Mouse (Mus musculus): Measurements from ENCODE around the gene Bhlhe23. TPM values are rescaled to one million over a fixed set of nuclear protein-coding genes. Genes with fewer than 3 reads are reported as not detected.

The Bhlhe23 gene
- polyA plus RNA-seq, 1 experiment from 2014 or later = not detected

DNA sequence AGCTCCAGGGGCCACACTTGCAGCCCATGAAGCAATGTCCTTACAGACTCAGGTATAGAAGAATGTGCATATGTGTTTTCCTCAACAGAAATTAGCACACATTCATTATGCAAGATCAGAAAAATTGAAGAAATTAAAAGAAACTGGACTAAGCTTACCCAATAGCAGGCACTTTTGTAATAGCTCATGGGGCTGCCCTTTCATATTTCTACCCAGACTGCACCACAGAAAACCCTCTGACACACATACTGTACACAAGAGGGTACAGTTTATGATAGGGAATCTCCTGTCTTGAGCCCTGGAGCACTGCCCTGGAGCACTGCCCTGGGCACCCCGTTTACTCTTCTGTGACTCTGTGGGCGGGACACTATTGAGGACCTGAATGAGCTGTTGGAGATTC is 38.7 kb downstream of the Bhlhe23 start:
- H3K27me3 ChIP-seq (ENCODE audit: insufficient read depth, low read length) = no peaks in the 10 kb centered on the region
- no peak overlapping the region for H3K27ac ChIP-seq (ENCODE audit: low read depth)
- TF ChIP-seq CTCF (IDR thresholded peaks at IDR 0.05; ENCODE audit: low read depth) = no peak
- TF ChIP-seq EP300 (IDR thresholded peaks at IDR 0.05; ENCODE audit: low read depth) = no peak
- ATAC-seq (no peak), DNase-seq (no peak)
- no peak overlapping the region for H3K9ac ChIP-seq (replicated peaks)
- WGBS (ENCODE audit: insufficient replicate concordance) = 69% methylated on average over 2 of the region's 2 CpGs
- H3K9me3 ChIP-seq (ENCODE audit: low read length) = no peaks in the 10 kb centered on the region
- no peak overlapping the region for H3K4me2 ChIP-seq (ENCODE audit: low read depth, low read length)
- no peak overlapping the region for H3K4me3 ChIP-seq (ENCODE audit: low read depth, low read length)
- peaks cover 11% of the 10 kb centered on the region; the same call in 1 of the 2 replicates for H3K36me3 ChIP-seq (replicated peaks; ENCODE audit: insufficient read depth, low read length)
- no peaks in the 10 kb centered on the region for H3K4me1 ChIP-seq (ENCODE audit: insufficient read depth)

DNA sequence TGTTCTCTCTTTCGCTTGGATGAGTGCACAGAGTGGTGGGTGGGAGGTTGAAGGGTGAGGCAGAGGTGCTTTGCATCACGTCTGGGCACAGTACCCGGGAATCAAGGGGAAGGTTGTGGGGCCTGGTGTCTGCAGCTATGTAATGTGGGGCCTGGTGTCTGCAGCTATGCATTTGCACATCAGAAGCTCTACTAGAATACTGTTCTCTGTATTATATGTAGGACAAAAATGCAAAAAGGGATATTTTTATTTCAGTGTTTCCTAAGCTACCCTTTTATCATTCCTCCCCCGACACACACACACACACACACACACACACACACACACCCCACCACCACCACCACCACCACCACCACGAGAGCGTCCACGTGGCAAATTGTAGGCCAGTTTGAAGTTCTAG is 41.5 kb downstream of the Bhlhe23 start:
- Histone ChIP-seq H3K36me3 (replicated peaks; ENCODE audit: insufficient read depth, low read length) (peaks cover 11% of the 10 kb centered on the region; the same call in 1 of the 2 replicates), H3K4me1 (ENCODE audit: insufficient read depth) (peaks cover 6% of the 10 kb centered on the region; the same call in 1 of the 2 replicates), H3K27me3 (ENCODE audit: insufficient read depth, low read length) (no peaks in the 10 kb centered on the region), H3K9ac (replicated peaks) (no peak overlapping the region), H3K4me2 (ENCODE audit: low read depth, low read length) (no peak overlapping the region), H3K4me3 (ENCODE audit: low read depth, low read length) (no peak overlapping the region), H3K27ac (ENCODE audit: low read depth) (no peak overlapping the region), H3K9me3 (ENCODE audit: low read length) (no peaks in the 10 kb centered on the region)
- ATAC-seq (no peak), DNase-seq (no peak)
- 70% methylated on average over 7 of the region's 7 CpGs for WGBS (ENCODE audit: insufficient replicate concordance)
- TF ChIP-seq EP300 (IDR thresholded peaks at IDR 0.05; ENCODE audit: low read depth) (no peak), CTCF (IDR thresholded peaks at IDR 0.05; ENCODE audit: low read depth) (no peak)

DNA sequence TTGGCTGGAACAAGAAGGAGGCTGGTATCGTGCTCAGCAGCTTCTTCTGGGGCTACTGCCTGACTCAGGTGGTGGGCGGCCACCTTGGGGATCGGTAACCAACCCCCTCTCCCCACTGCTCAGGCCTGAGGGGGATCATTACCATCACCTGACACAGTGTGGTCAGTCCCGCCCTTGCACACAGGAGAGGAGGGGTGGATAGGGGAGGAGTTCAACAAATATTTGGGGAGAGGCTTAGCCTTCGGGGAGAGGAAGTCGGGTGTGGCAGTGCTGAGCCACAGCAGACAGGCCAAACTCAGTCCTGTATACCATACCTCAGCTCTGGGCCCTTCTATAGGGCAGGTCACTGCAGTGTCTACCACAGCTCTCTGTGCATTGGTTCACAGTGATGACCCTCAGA is 44.7 kb downstream of the Bhlhe23 start:
- H3K9me3 ChIP-seq (ENCODE audit: low read length) = no peaks in the 10 kb centered on the region
- peaks cover 28% of the 10 kb centered on the region for H3K4me1 ChIP-seq (ENCODE audit: insufficient read depth)
- peaks cover 6% of the 10 kb centered on the region; the same call in 1 of the 2 replicates for H3K36me3 ChIP-seq (replicated peaks; ENCODE audit: insufficient read depth, low read length)
- ATAC-seq (no peak), DNase-seq (no peak)
- H3K27ac ChIP-seq (ENCODE audit: low read depth) = no peak overlapping the region
- no peak overlapping the region for H3K4me3 ChIP-seq (ENCODE audit: low read depth, low read length)
- WGBS (ENCODE audit: insufficient replicate concordance) = 36% methylated on average over 6 of the region's 6 CpGs
- no peak overlapping the region for H3K9ac ChIP-seq (replicated peaks)
- TF ChIP-seq CTCF (IDR thresholded peaks at IDR 0.05; ENCODE audit: low read depth) (no peak), EP300 (IDR thresholded peaks at IDR 0.05; ENCODE audit: low read depth) (no peak)
- no peaks in the 10 kb centered on the region for H3K27me3 ChIP-seq (ENCODE audit: insufficient read depth, low read length)
- peak overlapping the region; percentile 30; the same call in 1 of the 2 replicates for H3K4me2 ChIP-seq (ENCODE audit: low read depth, low read length)

DNA sequence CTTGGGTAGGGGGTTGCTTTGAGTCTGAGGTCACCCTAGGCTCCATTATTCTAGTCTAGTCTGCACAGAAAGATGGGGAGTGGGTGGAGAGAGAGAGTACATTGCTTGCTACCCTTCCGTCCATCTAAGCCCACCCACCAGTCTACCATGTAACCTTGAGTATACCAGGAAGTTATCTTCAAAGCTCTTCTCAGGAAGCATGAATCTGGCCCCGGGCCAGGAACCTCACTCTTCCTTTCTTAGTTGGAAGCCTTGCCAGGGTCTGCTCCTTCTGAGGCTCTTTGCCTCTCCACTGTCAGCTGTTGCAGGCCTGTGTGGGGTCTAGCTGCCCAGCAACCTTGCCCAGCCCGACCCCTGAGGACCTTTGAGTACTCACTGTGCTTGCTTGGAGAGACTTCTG is 45.7 kb downstream of the Bhlhe23 start:
- H3K4me1 ChIP-seq (ENCODE audit: insufficient read depth) = peaks cover 37% of the 10 kb centered on the region
- ATAC-seq (no peak), DNase-seq (no peak)
- no peaks in the 10 kb centered on the region for H3K9me3 ChIP-seq (ENCODE audit: low read length)
- H3K36me3 ChIP-seq (replicated peaks; ENCODE audit: insufficient read depth, low read length) = peaks cover 6% of the 10 kb centered on the region; the same call in 1 of the 2 replicates
- 47% methylated on average over 3 of the region's 3 CpGs for WGBS (ENCODE audit: insufficient replicate concordance)
- H3K4me2 ChIP-seq (ENCODE audit: low read depth, low read length) = no peak overlapping the region
- H3K4me3 ChIP-seq (ENCODE audit: low read depth, low read length) = no peak overlapping the region
- TF ChIP-seq EP300 (IDR thresholded peaks at IDR 0.05; ENCODE audit: low read depth) = no peak
- no peak for TF ChIP-seq CTCF (IDR thresholded peaks at IDR 0.05; ENCODE audit: low read depth)
- no peaks in the 10 kb centered on the region for H3K27me3 ChIP-seq (ENCODE audit: insufficient read depth, low read length)
- H3K27ac ChIP-seq (ENCODE audit: low read depth) = no peak overlapping the region
- H3K9ac ChIP-seq (replicated peaks) = no peak overlapping the region

DNA sequence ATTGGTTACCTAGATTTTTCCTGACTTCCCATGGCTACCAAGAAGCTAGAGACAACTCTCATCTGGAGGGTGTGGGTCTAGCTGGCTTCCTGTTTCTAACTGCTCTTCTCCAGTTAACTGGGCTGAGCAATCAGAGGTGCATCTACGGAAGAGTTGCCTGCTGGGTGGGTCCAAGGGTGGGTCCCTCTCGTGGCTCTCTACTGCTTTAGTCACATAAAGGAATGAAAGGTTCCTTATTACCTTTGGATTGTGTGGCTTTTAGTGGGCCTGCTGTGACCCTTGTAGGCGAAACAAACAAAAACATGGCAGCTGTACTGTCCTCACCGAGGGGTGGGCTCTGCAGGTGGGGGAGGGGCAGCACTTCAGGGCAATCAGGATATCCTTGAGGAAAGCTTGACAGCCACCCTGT is 49.1 kb downstream of the Bhlhe23 start:
- no peak for TF ChIP-seq CTCF (IDR thresholded peaks at IDR 0.05; ENCODE audit: low read depth)
- no peak for TF ChIP-seq EP300 (IDR thresholded peaks at IDR 0.05; ENCODE audit: low read depth)
- DNase-seq (no peak), ATAC-seq (no peak)
- Histone ChIP-seq H3K27ac (ENCODE audit: low read depth) (peak overlapping the region; percentile 92; the same call in 1 of the 2 replicates), H3K9me3 (ENCODE audit: low read length) (no peaks in the 10 kb centered on the region), H3K4me2 (ENCODE audit: low read depth, low read length) (peak overlapping the region; percentile 83; the same call in 1 of the 2 replicates), H3K9ac (replicated peaks) (no peak overlapping the region), H3K4me3 (ENCODE audit: low read depth, low read length) (no peak overlapping the region), H3K27me3 (ENCODE audit: insufficient read depth, low read length) (no peaks in the 10 kb centered on the region), H3K4me1 (ENCODE audit: insufficient read depth) (peaks cover 60% of the 10 kb centered on the region), H3K36me3 (replicated peaks; ENCODE audit: insufficient read depth, low read length) (peaks cover 11% of the 10 kb centered on the region; the same call in 1 of the 2 replicates)
- 35% methylated on average over 4 of the region's 4 CpGs for WGBS (ENCODE audit: insufficient replicate concordance)

DNA sequence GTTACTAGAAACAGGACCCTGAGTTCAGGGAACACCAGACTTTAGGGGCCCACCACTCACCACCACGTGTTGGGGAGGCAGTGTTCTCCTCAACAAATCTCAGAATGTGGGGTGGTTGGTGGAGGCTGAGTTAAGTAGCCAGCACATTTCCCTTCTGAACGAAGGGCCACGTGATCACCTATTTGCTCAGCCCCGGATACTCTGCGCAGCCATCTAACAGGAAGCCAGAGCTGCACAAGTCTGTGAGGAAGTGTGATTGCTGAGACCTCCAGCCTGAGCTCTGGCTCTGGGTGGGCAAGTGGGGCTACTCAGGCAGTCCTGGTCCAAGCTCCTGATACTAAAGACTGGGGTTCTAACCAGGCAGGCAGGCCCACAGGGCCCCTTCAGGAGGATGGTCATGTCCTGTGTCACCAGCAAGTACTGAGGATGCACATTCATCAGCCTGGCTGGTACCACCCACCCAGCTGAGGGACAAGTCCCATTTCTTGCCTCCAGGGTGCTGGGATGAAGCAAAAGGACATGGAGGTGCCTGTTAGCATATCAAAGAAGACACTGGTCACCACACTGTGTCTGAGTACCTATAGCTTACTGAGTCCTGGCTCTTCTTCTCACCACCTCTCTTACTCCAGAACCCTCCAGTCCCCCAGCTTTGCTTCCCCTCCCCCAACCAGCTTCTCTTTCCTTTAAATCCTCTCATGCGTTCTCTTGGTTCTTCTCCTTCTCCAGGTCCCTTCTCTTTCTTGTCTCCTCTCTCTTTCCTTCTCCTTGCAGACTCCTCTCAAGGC is 49.9 kb downstream of the Bhlhe23 start:
- Histone ChIP-seq H3K9me3 (ENCODE audit: low read length) (no peaks in the 10 kb centered on the region), H3K4me1 (ENCODE audit: insufficient read depth) (peaks cover 60% of the 10 kb centered on the region), H3K27ac (ENCODE audit: low read depth) (peak overlapping the region; percentile 92), H3K36me3 (replicated peaks; ENCODE audit: insufficient read depth, low read length) (peaks cover 18% of the 10 kb centered on the region), H3K27me3 (ENCODE audit: insufficient read depth, low read length) (no peaks in the 10 kb centered on the region), H3K4me2 (ENCODE audit: low read depth, low read length) (peak overlapping the region; percentile 83), H3K9ac (replicated peaks) (no peak overlapping the region; the same call in 1 of the 2 replicates), H3K4me3 (ENCODE audit: low read depth, low read length) (no peak overlapping the region)
- ATAC-seq (peak; percentile 33; the same call in 1 of the 2 replicates), DNase-seq (peak; percentile 56)
- 10% methylated on average over 6 of the region's 6 CpGs for WGBS (ENCODE audit: insufficient replicate concordance)
- TF ChIP-seq CTCF (IDR thresholded peaks at IDR 0.05; ENCODE audit: low read depth) (no peak), EP300 (IDR thresholded peaks at IDR 0.05; ENCODE audit: low read depth) (no peak)
